Mouse (Mus musculus): ENCODE results near the gene Rnf208. TPM values are rescaled to one million over a fixed set of nuclear protein-coding genes. Genes with fewer than 3 reads are reported as not detected.

Gene Rnf208
- polyA plus RNA-seq, 1 experiment from 2014 or later = 7.7 TPM

- Histone ChIP-seq H3K9ac (ENCODE audit: low read depth, low read length) (no peak overlapping the region), H3K27ac (ENCODE audit: low read depth, low read length) (no peak overlapping the region), H3K4me2 (no peak overlapping the region), H3K4me3 (ENCODE audit: low read depth, low read length) (no peak overlapping the region), H3K36me3 (ENCODE audit: control insufficient read depth, insufficient read depth, low read length) (peaks cover 5% of the 10 kb centered on the region; the same call in 1 of the 2 replicates), H3K27me3 (replicated peaks; ENCODE audit: control insufficient read depth, insufficient read depth, low read length) (no peaks in the 10 kb centered on the region; the same call in 1 of the 2 replicates), H3K9me3 (ENCODE audit: control insufficient read depth, low read length) (no peaks in the 10 kb centered on the region), H3K4me1 (replicated peaks; ENCODE audit: control insufficient read depth, insufficient read depth, low read length) (peaks cover 6% of the 10 kb centered on the region)
- DNase-seq (ENCODE audit: low spot score) = no peak
- 93% methylated on average over 4 of the region's 4 CpGs for WGBS
- no peak for ATAC-seq (replicated peaks; ENCODE audit: low FRiP score)
Measured at GRCm38 (mm10) chr2:25227406-25227805, 14.6 kb upstream of the Rnf208 start.

- WGBS = under 1% methylated on average over 7 of the region's 7 CpGs
- H3K4me3 ChIP-seq (ENCODE audit: low read depth, low read length) = peak overlapping the region; percentile 39
- peak overlapping the region; percentile 62 for H3K9ac ChIP-seq (ENCODE audit: low read depth, low read length)
- peaks cover 13% of the 10 kb centered on the region for H3K4me1 ChIP-seq (replicated peaks; ENCODE audit: control insufficient read depth, insufficient read depth, low read length)
- H3K36me3 ChIP-seq (ENCODE audit: control insufficient read depth, insufficient read depth, low read length) = peaks cover 1% of the 10 kb centered on the region; the same call in 1 of the 2 replicates
- ATAC-seq (replicated peaks; ENCODE audit: low FRiP score) = peak; percentile 39
- H3K27me3 ChIP-seq (replicated peaks; ENCODE audit: control insufficient read depth, insufficient read depth, low read length) = no peaks in the 10 kb centered on the region; the same call in 1 of the 2 replicates
- H3K4me2 ChIP-seq = peak overlapping the region; percentile 64
- DNase-seq (ENCODE audit: low spot score) = peak; percentile 78
- H3K27ac ChIP-seq (ENCODE audit: low read depth, low read length) = peak overlapping the region; percentile 36; the same call in 1 of the 2 replicates
- no peaks in the 10 kb centered on the region for H3K9me3 ChIP-seq (ENCODE audit: control insufficient read depth, low read length)
Measured at GRCm38 (mm10) chr2:25228431-25228889, 13.6 kb upstream of the Rnf208 start.

GRCm38 (mm10) chr2:25228995-25229530 is 13.0 kb upstream of the Rnf208 start:
- Histone ChIP-seq H3K9ac (ENCODE audit: low read depth, low read length) (no peak overlapping the region; the same call in 1 of the 2 replicates), H3K27me3 (replicated peaks; ENCODE audit: control insufficient read depth, insufficient read depth, low read length) (no peaks in the 10 kb centered on the region; the same call in 1 of the 2 replicates), H3K27ac (ENCODE audit: low read depth, low read length) (no peak overlapping the region), H3K9me3 (ENCODE audit: control insufficient read depth, low read length) (no peaks in the 10 kb centered on the region), H3K4me2 (peak overlapping the region; percentile 64), H3K4me1 (replicated peaks; ENCODE audit: control insufficient read depth, insufficient read depth, low read length) (peaks cover 19% of the 10 kb centered on the region), H3K36me3 (ENCODE audit: control insufficient read depth, insufficient read depth, low read length) (no peaks in the 10 kb centered on the region), H3K4me3 (ENCODE audit: low read depth, low read length) (peak overlapping the region; percentile 39; the same call in 1 of the 2 replicates)
- 69% methylated on average over 6 of the region's 6 CpGs for WGBS
- ATAC-seq (replicated peaks; ENCODE audit: low FRiP score) (no peak), DNase-seq (ENCODE audit: low spot score) (no peak)

GRCm38 (mm10) chr2:25229582-25229981 is 12.5 kb upstream of the Rnf208 start:
- Histone ChIP-seq H3K4me1 (replicated peaks; ENCODE audit: control insufficient read depth, insufficient read depth, low read length) (peaks cover 21% of the 10 kb centered on the region), H3K4me3 (ENCODE audit: low read depth, low read length) (no peak overlapping the region), H3K9me3 (ENCODE audit: control insufficient read depth, low read length) (no peaks in the 10 kb centered on the region), H3K27me3 (replicated peaks; ENCODE audit: control insufficient read depth, insufficient read depth, low read length) (no peaks in the 10 kb centered on the region; the same call in 1 of the 2 replicates), H3K9ac (ENCODE audit: low read depth, low read length) (no peak overlapping the region), H3K4me2 (no peak overlapping the region), H3K36me3 (ENCODE audit: control insufficient read depth, insufficient read depth, low read length) (no peaks in the 10 kb centered on the region), H3K27ac (ENCODE audit: low read depth, low read length) (no peak overlapping the region)
- ATAC-seq (replicated peaks; ENCODE audit: low FRiP score) (no peak), DNase-seq (ENCODE audit: low spot score) (no peak)
- 79% methylated on average over 5 of the region's 5 CpGs for WGBS

- Histone ChIP-seq H3K27me3 (replicated peaks; ENCODE audit: control insufficient read depth, insufficient read depth, low read length) (no peaks in the 10 kb centered on the region; the same call in 1 of the 2 replicates), H3K4me1 (replicated peaks; ENCODE audit: control insufficient read depth, insufficient read depth, low read length) (peaks cover 19% of the 10 kb centered on the region), H3K27ac (ENCODE audit: low read depth, low read length) (no peak overlapping the region), H3K36me3 (ENCODE audit: control insufficient read depth, insufficient read depth, low read length) (no peaks in the 10 kb centered on the region), H3K4me3 (ENCODE audit: low read depth, low read length) (no peak overlapping the region), H3K4me2 (no peak overlapping the region), H3K9me3 (ENCODE audit: control insufficient read depth, low read length) (no peaks in the 10 kb centered on the region), H3K9ac (ENCODE audit: low read depth, low read length) (no peak overlapping the region)
- ATAC-seq (replicated peaks; ENCODE audit: low FRiP score) (no peak), DNase-seq (ENCODE audit: low spot score) (no peak)
- WGBS = 83% methylated on average over 7 of the region's 7 CpGs
Measured at GRCm38 (mm10) chr2:25230581-25230980, 11.5 kb upstream of the Rnf208 start.

- H3K27me3 ChIP-seq (replicated peaks; ENCODE audit: control insufficient read depth, insufficient read depth, low read length) = no peaks in the 10 kb centered on the region; the same call in 1 of the 2 replicates
- H3K4me1 ChIP-seq (replicated peaks; ENCODE audit: control insufficient read depth, insufficient read depth, low read length) = peaks cover 16% of the 10 kb centered on the region
- no peak for ATAC-seq (replicated peaks; ENCODE audit: low FRiP score)
- no peak for DNase-seq (ENCODE audit: low spot score)
- no peak overlapping the region for H3K4me2 ChIP-seq
- 67% methylated on average over 12 of the region's 12 CpGs for WGBS
- no peaks in the 10 kb centered on the region for H3K36me3 ChIP-seq (ENCODE audit: control insufficient read depth, insufficient read depth, low read length)
- H3K9me3 ChIP-seq (ENCODE audit: control insufficient read depth, low read length) = no peaks in the 10 kb centered on the region
- H3K9ac ChIP-seq (ENCODE audit: low read depth, low read length) = no peak overlapping the region
- no peak overlapping the region for H3K27ac ChIP-seq (ENCODE audit: low read depth, low read length)
- no peak overlapping the region for H3K4me3 ChIP-seq (ENCODE audit: low read depth, low read length)
Measured at GRCm38 (mm10) chr2:25231038-25231437, 11.0 kb upstream of the Rnf208 start.

- Histone ChIP-seq H3K4me3 (ENCODE audit: low read depth, low read length) (no peak overlapping the region), H3K4me2 (no peak overlapping the region), H3K27me3 (replicated peaks; ENCODE audit: control insufficient read depth, insufficient read depth, low read length) (no peaks in the 10 kb centered on the region; the same call in 1 of the 2 replicates), H3K27ac (ENCODE audit: low read depth, low read length) (no peak overlapping the region), H3K4me1 (replicated peaks; ENCODE audit: control insufficient read depth, insufficient read depth, low read length) (peaks cover 24% of the 10 kb centered on the region), H3K36me3 (ENCODE audit: control insufficient read depth, insufficient read depth, low read length) (no peaks in the 10 kb centered on the region), H3K9ac (ENCODE audit: low read depth, low read length) (no peak overlapping the region), H3K9me3 (ENCODE audit: control insufficient read depth, low read length) (no peaks in the 10 kb centered on the region)
- DNase-seq (ENCODE audit: low spot score) = no peak
- ATAC-seq (replicated peaks; ENCODE audit: low FRiP score) = no peak
- 31% methylated on average over 4 of the region's 4 CpGs for WGBS
Measured at GRCm38 (mm10) chr2:25233421-25233820, 8.6 kb upstream of the Rnf208 start.

GRCm38 (mm10) chr2:25234050-25234449 is 8.0 kb upstream of the Rnf208 start, which contains the start of gene Slc34a3:
Gene Slc34a3 (minus strand): TSS chr2:25234364.
- DNase-seq (ENCODE audit: low spot score) (no peak), ATAC-seq (replicated peaks; ENCODE audit: low FRiP score) (no peak)
- Histone ChIP-seq H3K4me1 (replicated peaks; ENCODE audit: control insufficient read depth, insufficient read depth, low read length) (peaks cover 24% of the 10 kb centered on the region), H3K36me3 (ENCODE audit: control insufficient read depth, insufficient read depth, low read length) (no peaks in the 10 kb centered on the region), H3K9ac (ENCODE audit: low read depth, low read length) (no peak within 1 kb of the TSS), H3K27ac (ENCODE audit: low read depth, low read length) (no peak within 1 kb of the TSS), H3K27me3 (replicated peaks; ENCODE audit: control insufficient read depth, insufficient read depth, low read length) (no peaks in the 10 kb centered on the region; the same call in 1 of the 2 replicates), H3K9me3 (ENCODE audit: control insufficient read depth, low read length) (no peaks in the 10 kb centered on the region), H3K4me2 (no peak within 1 kb of the TSS), H3K4me3 (ENCODE audit: low read depth, low read length) (no peak within 1 kb of the TSS)
- 71% methylated on average over 3 of the region's 3 CpGs for WGBS
